Mouse (Mus musculus): ENCODE results near the gene Lrrc61. TPM values are rescaled to one million over a fixed set of nuclear protein-coding genes. Genes with fewer than 3 reads are reported as not detected.

Gene Lrrc61
- total RNA-seq, 2 experiments from 2014 or later = 29.2 to 30.2 TPM

DNA sequence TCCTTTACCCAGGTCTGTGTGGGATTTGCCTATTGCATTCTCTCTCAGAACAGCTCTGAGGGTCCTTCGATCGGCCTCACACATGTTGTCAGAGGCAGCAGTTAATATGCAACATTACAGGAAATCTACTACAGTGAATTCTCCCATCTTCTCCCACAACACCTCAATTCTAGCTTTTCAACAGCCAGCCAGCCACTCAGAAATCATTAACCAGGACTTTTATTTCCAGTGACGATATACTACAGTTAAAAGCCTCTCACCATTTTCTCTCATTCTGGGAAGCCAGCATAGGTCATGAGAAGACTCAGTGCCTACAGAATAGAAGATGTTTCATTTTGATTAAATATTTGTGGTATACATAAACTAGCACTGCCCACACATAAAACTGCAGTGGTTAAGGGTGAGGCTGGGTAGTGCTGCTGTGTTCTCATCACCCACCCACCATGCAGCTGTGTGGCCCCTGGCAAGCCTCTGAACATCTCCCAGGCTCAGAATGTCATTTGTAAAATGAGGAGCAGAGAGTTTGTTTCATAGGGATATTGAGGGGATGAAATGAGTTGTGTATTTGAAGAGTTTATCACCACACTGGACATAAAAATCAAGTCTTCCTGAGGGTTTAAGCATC lies 36.7 kb downstream of the Lrrc61 start:
- no peak for DNase-seq (ENCODE audit: low spot score in 2 of 2)

DNA sequence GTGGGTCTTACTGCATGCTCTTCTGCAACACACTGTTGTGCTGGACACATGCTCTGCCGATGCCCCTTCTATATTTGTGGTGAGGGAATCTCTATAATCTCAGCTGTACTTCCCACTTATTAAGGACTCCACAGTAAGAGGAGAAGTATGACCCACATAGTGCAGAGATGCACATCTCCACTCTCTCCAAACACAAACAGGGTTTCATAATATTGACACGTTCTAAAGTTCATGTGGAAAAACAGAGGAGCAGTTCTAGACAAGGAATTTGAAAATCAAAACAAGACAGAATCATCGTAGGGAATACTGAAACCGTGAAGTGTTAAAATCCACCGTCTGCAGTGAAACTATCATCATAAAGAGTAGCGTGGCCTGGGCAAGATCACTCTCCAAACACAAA lies 37.3 kb downstream of the Lrrc61 start:
- DNase-seq (ENCODE audit: low spot score in 2 of 2) = no peak

DNA sequence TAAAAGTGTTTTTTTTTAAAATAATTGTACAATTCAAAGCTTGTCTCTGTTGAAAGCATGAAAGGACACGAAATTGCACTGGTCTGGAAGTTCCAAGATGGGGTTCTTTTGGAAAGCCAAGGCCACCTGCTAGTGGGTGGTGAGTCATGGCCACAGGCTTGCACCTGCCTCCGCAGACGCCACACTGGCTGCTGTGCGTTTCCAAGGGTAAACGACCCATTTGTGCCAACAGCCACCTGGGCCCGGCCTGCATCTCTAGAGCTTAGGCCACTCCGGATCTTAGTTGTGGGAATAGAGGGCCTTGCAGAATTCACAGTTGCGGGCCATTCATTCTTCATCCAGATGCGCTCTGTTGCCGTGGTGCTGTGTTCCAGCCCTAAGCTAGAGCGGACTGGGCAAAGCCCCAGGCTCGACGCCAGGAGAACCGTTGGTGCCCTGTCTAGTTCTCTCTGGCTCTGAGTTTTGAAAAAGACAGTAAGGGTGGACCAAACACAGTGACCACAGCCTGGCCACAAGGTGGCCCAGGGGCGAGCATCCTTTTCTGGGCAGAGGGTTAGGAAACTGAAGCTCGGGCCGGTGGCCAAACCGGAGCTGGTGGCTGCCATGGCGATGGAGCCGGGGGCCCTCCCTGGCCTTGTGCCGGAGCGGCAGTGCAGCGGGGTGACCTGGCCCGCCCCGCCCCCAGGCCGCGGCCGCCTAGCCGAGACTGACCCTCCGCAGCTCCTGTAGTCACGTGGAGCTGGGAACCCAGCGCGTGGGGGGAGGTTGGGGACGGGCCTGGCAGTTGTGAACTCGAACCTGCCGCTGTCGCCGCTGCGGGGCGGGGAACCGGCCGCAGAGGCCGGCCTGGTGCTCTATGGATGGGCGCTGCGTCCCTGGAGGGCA lies 38.8 kb downstream of the Lrrc61 start, which contains the start of the genes Repin1 and Gm44965:
Repin1 (plus strand) TSS at position 726 of the 885 bp plus-strand sequence.
Gm44965 (plus strand) TSS at position 784 of the 885 bp plus-strand sequence.
- DNase-seq (ENCODE audit: low spot score in 2 of 2) = peak; percentile 91 to 92

- DNase-seq (ENCODE audit: low spot score in 2 of 2) = peak; percentile 60 to 61
Observed at GRCm38 (mm10) chr6:48594043-48594738, 39.6 kb downstream of the Lrrc61 start.

- DNase-seq (ENCODE audit: low spot score in 2 of 2) = no peak
Observed at GRCm38 (mm10) chr6:48595278-48595677, 40.7 kb downstream of the Lrrc61 start.

- no peak for DNase-seq (ENCODE audit: low spot score in 2 of 2)
Observed at GRCm38 (mm10) chr6:48596545-48597232, 42.1 kb downstream of the Lrrc61 start.

DNA sequence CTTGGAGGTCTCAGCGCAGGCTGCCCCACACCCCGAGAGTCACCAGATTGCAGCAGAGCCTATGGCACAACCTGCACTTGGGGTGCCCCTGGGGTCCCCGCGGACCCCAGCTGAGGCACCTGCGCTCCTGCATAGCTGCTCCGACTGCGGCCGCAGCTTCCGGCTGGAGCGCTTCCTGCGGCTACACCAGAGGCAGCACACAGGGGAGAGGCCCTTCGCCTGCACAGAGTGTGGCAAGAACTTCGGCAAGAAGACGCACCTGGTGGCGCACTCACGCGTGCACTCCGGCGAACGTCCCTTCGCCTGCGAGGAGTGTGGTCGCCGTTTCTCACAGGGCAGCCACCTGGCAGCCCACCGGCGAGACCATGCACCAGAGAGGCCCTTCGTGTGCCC lies 42.6 kb downstream of the Lrrc61 start:
- DNase-seq (ENCODE audit: low spot score in 2 of 2) = no peak

DNA sequence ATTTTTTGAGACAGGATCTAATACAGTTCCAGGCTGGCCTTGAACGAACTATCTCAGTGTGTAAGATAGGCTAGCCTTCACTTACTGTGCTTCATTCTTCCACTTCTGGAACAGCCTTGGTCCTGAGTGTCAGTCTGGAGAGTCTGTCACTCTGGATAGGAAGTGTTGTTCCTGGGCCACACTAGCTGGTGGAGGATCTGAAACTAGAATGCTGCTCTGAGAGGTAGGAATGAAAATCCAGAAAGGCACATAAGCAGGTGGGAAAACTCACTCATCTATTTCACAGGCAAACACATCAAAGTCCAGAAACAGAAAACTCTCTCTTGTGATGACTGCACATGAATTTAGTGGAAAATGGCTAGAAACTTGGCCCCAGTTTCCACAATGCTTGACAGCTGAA lies 46.0 kb downstream of the Lrrc61 start:
- DNase-seq (ENCODE audit: low spot score in 2 of 2) = no peak

- peak; percentile 96 to 97 for DNase-seq (ENCODE audit: low spot score in 2 of 2)
Observed at GRCm38 (mm10) chr6:48601271-48602079, 46.9 kb downstream of the Lrrc61 start, which contains the start of gene Zfp775. Gene Zfp775, plus strand, starts transcription at chr6:48602063.

GRCm38 (mm10) chr6:48602080-48602741 lies 47.6 kb downstream of the Lrrc61 start:
- DNase-seq (ENCODE audit: low spot score in 2 of 2) = peak in 1 of 2 experiments; percentile 42

GRCm38 (mm10) chr6:48608124-48608523 lies 53.5 kb downstream of the Lrrc61 start:
- no peak for DNase-seq (ENCODE audit: low spot score in 2 of 2)

DNA sequence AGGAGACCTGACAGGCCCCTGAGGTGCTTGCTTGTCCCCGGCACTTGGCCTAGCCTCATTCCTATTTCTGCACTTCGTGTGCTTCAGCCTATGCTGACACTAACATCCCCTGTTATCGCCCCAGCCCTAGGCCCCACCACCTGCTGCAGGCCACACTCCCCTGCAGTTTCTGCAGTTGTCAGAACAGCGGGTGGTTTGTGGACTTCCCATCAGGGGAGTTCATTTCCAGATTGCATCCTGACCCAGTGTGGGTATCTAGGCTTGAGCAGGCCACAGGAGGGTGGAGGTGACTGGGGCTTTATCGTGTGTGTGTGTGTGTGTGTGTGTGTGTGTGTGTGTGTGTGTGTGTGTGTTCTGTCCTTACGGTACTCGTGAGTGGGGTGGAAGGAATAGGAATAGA lies 54.9 kb downstream of the Lrrc61 start:
- DNase-seq (ENCODE audit: low spot score in 2 of 2) = no peak

GRCm38 (mm10) chr6:48610657-48611056 lies 56.1 kb downstream of the Lrrc61 start:
- DNase-seq (ENCODE audit: low spot score in 2 of 2) = no peak

- DNase-seq (ENCODE audit: low spot score in 2 of 2) = no peak
Observed at GRCm38 (mm10) chr6:48613464-48613863, 58.9 kb downstream of the Lrrc61 start.

DNA sequence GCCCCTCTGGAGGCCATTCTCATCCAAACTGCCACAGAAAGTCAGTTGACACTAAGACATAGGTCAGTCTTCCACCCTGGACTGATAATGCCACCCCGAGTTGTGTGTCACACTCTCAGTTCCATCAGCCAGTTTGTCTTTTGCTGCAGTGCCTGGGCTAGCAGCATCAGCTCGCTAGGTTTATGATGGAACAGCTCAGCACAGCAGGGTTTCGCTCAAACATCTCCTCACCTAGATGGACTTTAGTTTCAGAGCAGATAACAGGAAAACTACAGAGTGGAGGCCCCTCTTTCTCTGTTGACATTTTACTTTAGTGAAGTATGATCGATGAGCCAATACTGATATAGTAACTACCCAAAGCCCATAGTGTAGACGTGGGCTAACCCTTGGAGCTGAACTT lies 60.2 kb downstream of the Lrrc61 start:
- no peak for DNase-seq (ENCODE audit: low spot score in 2 of 2)

GRCm38 (mm10) chr6:48620031-48620430 lies 65.4 kb downstream of the Lrrc61 start:
- no peak for DNase-seq (ENCODE audit: low spot score in 2 of 2)

All from layer of hippocampus, postnatal 14 days (tissue).